Mouse (Mus musculus) cerebellum, adult 8-10 months (tissue): ENCODE results near the gene Fkbp1b.
"Not testable (repeated sequence)": the region's sequence is repeated elsewhere in the genome, so short reads cannot be mapped to it uniquely, and the experiment has no call there.

Experiments used
- DNase-seq: peaks from one replicate; pipeline ENCODE4 v3.0.0; 2022

Fkbp1b gene

GRCm38 (mm10) chr12:4841392-4841887 lies at the start of gene Fkbp1b:
Fkbp1b (minus strand) TSS chr12:4841591.
- DNase-seq: peak; percentile 61

GRCm38 (mm10) chr12:4889891-4890290 lies 48.5 kb upstream of the Fkbp1b start:
- DNase-seq: no peak

- no peak for DNase-seq
Measured at GRCm38 (mm10) chr12:4889251-4889650, 47.9 kb upstream of the Fkbp1b start.

GRCm38 (mm10) chr12:4888739-4889138 lies 47.3 kb upstream of the Fkbp1b start:
- no peak for DNase-seq

- not testable (repeated sequence) for DNase-seq
Measured at GRCm38 (mm10) chr12:4886581-4886980, 45.2 kb upstream of the Fkbp1b start.

- no peak for DNase-seq
Measured at GRCm38 (mm10) chr12:4885062-4885461, 43.7 kb upstream of the Fkbp1b start.

- DNase-seq: no peak
Measured at GRCm38 (mm10) chr12:4882086-4882485, 40.7 kb upstream of the Fkbp1b start.

- DNase-seq: no peak
Measured at GRCm38 (mm10) chr12:4879048-4879447, 37.7 kb upstream of the Fkbp1b start.

- DNase-seq: no peak
Measured at GRCm38 (mm10) chr12:4878296-4878783, 36.9 kb upstream of the Fkbp1b start.

- DNase-seq: no peak
Measured at GRCm38 (mm10) chr12:4875623-4876022, 34.2 kb upstream of the Fkbp1b start.

- peak; percentile 32 for DNase-seq
Measured at GRCm38 (mm10) chr12:4874161-4874927, 33.0 kb upstream of the Fkbp1b start, which contains the start of gene Mfsd2b. Mfsd2b (minus strand) TSS chr12:4874359.

- DNase-seq: no peak
Measured at GRCm38 (mm10) chr12:4873531-4873930, 32.1 kb upstream of the Fkbp1b start.

- no peak for DNase-seq
Measured at GRCm38 (mm10) chr12:4872983-4873477, 31.6 kb upstream of the Fkbp1b start.

GRCm38 (mm10) chr12:4872273-4872672 lies 30.9 kb upstream of the Fkbp1b start:
- DNase-seq: no peak

- no peak for DNase-seq
Measured at GRCm38 (mm10) chr12:4871260-4871659, 29.9 kb upstream of the Fkbp1b start.

- no peak for DNase-seq
Measured at GRCm38 (mm10) chr12:4868924-4869323, 27.5 kb upstream of the Fkbp1b start.

- DNase-seq: no peak
Measured at GRCm38 (mm10) chr12:4864338-4864690, 22.9 kb upstream of the Fkbp1b start.

GRCm38 (mm10) chr12:4863654-4864337 lies 22.4 kb upstream of the Fkbp1b start:
- DNase-seq: peak; percentile 15

- DNase-seq: no peak
Measured at GRCm38 (mm10) chr12:4862672-4863071, 21.3 kb upstream of the Fkbp1b start.

- no peak for DNase-seq
Measured at GRCm38 (mm10) chr12:4859241-4859914, 18.0 kb upstream of the Fkbp1b start.

- DNase-seq: no peak
Measured at GRCm38 (mm10) chr12:4856834-4857233, 15.4 kb upstream of the Fkbp1b start.

- no peak for DNase-seq
Measured at GRCm38 (mm10) chr12:4856160-4856559, 14.8 kb upstream of the Fkbp1b start.

GRCm38 (mm10) chr12:4843741-4844140 lies 2.4 kb upstream of the Fkbp1b start:
- peak; percentile 31 for DNase-seq
